Mouse (Mus musculus) liver, embryonic 15.5 days (tissue): ENCODE measurements around the gene Cox17. TPM values are rescaled to one million over a fixed set of nuclear protein-coding genes. Genes with fewer than 3 reads are reported as not detected.

Source experiments
- ATAC-seq: fragments of 200-750 bp; cut with Nextera tagmentation; 2 replicates; pipeline ENCODE4 v1.8.0; 2017; ENCODE audit warnings: moderate number of reproducible peaks, mild to moderate bottlenecking, moderate library complexity; ENCODE audit not compliant: insufficient read depth
- H3K27ac ChIP-seq: fragments of 300-500 bp; sonication (generic); replicated peaks from 2 replicates; pipeline ENCODE4 v1.5.1; 2015; ENCODE audit warnings: mild to moderate bottlenecking, inconsistent platforms
- H3K27me3 ChIP-seq: fragments of 300-500 bp; sonication (generic); 2 replicates; pipeline ENCODE4 v1.6.1; 2015; ENCODE audit warnings: mild to moderate bottlenecking, inconsistent platforms
- H3K36me3 ChIP-seq: fragments of 300-500 bp; sonication (generic); replicated peaks from 2 replicates; pipeline ENCODE4 v1.6.1; 2015; ENCODE audit warnings: moderate library complexity, mild to moderate bottlenecking, inconsistent platforms
- H3K4me1 ChIP-seq: fragments of 300-500 bp; sonication (generic); replicated peaks from 2 replicates; pipeline ENCODE4 v1.6.1; 2015; ENCODE audit warnings: inconsistent platforms
- H3K4me2 ChIP-seq: fragments of 300-500 bp; sonication (generic); 2 replicates; pipeline ENCODE4 v1.6.1; 2015; ENCODE audit warnings: moderate library complexity, mild to moderate bottlenecking, inconsistent platforms
- H3K4me3 ChIP-seq: fragments of 300-500 bp; sonication (generic); replicated peaks from 2 replicates; pipeline ENCODE4 v1.5.1; 2015; ENCODE audit warnings: mild to moderate bottlenecking, inconsistent platforms
- H3K9ac ChIP-seq: fragments of 300-500 bp; sonication (generic); 2 replicates; pipeline ENCODE4 v1.6.1; 2015; ENCODE audit warnings: moderate library complexity, mild to moderate bottlenecking, inconsistent platforms
- H3K9me3 ChIP-seq: fragments of 300-500 bp; sonication (generic); replicated peaks from 2 replicates; pipeline ENCODE4 v1.6.1; 2016; ENCODE audit warnings: inconsistent platforms
- WGBS: fragments of 180-500 bp; shearing (Covaris S2); methylation state at CpG from one replicate; pipeline ENCODE4 v1.1.7; 2015; ENCODE audit warnings: mixed read lengths; ENCODE audit not compliant: insufficient replicate concordance; 5-methylcytosine and 5-hydroxymethylcytosine counted together
- polyA plus RNA-seq: library from polyadenylated mRNA; unstranded; fragments of >200 nt; fragmentation: Nextera tagmentation; extraction: Ambion mirVana; gene quantifications from 2 replicates; pipeline ENCODE4 v1.2.1, GENCODE M21; 2015

Cox17 gene
- polyA plus RNA-seq, 1 experiment from 2014 or later, result 255 TPM

DNA sequence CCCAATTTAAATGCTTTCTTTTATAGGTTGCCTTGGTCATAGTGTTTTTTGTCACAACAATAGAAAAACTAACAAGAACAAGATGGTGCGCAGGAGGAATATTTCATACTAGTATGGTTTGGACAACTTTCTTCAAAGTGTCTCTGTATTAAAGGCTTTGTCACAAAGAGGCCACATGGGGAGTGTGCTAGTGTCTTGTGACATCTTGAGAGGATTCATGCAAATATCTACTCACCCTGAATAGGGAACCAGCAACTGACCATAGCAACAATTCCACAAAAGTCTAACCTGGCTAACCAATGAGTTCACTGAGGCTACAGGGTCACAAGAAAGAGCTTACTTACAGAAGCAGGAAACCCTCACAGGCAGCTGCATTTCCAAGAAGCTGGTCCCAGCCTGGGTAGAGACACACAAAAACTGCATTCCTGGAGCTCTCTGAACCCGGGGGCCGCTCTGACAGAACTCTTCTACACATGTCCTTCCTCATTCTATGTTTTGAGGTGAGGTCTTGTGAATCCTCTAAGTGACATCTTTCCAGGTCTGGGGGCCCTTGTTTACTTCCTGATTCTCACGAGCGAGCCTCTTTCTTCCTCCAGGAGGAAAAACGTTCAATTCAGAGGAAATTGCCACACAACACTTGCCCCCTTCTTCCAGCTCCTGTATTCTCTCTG lies 48.4 kb downstream of the Cox17 start:
- H3K27ac ChIP-seq, result no peak overlapping the region
- WGBS, result 32% methylated on average over 6 of the region's 6 CpGs

DNA sequence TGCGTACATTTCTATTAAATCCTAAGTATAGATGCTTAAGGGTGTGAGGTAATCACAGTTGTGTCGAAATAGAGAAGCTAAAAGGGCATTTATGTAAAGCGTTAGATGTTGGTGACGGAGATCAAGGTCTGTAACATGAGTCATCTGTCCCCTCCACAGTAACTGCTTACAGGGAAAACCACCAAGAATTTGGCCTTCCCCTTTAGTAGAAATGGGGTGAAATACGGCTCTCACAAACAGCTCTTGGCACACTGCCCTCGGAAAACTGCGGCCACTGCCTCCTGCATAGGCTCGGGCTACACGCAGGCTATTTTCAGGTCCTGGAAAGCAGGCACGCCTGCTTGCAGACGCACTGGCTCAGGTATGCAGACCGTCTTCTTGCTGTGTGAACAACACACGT lies 49.4 kb downstream of the Cox17 start:
- H3K9ac ChIP-seq, result no peak overlapping the region
- 32% methylated on average over 13 of the region's 13 CpGs for WGBS

More for the DNA sequence above, 48.4 kb downstream of the Cox17 start:
- no peak for ATAC-seq
- H3K4me1 ChIP-seq, result peaks cover 35% of the 10 kb centered on the region
- no peaks in the 10 kb centered on the region for H3K36me3 ChIP-seq
- H3K9me3 ChIP-seq, result no peaks in the 10 kb centered on the region
- H3K27me3 ChIP-seq, result no peaks in the 10 kb centered on the region
- H3K4me3 ChIP-seq, result no peak overlapping the region
- H3K4me2 ChIP-seq, result no peak overlapping the region
- H3K9ac ChIP-seq, result no peak overlapping the region

DNA sequence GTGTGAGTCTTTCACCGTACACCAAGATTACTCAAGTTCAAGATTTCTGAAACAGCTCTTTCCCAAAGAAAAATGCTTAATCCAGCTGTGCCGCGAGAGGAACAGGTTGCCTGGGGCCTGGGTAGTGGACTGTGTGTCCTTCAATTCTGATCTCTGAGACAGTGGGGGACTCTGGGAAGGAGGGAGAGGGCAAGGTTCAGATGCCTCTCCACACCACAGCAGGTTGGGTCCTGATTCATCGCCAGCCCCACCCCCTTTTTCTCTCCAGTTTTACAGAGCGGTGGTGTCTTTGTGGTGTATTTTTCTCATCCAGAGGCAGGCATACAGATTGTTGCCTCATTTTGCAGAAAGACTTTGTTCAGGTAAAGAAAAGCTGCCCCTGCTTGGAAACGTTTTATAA lies 51.5 kb downstream of the Cox17 start:
- ATAC-seq, result no peak
- Histone ChIP-seq H3K4me3 (no peak overlapping the region), H3K36me3 (no peaks in the 10 kb centered on the region), H3K9ac (no peak overlapping the region), H3K9me3 (no peaks in the 10 kb centered on the region), H3K27ac (no peak overlapping the region), H3K4me1 (peaks cover 43% of the 10 kb centered on the region), H3K4me2 (no peak overlapping the region), H3K27me3 (no peaks in the 10 kb centered on the region)
- WGBS, result 71% methylated on average over 6 of the region's 6 CpGs

More for the DNA sequence above, 49.4 kb downstream of the Cox17 start:
- Histone ChIP-seq H3K9me3 (no peaks in the 10 kb centered on the region), H3K4me2 (no peak overlapping the region), H3K27ac (no peak overlapping the region), H3K27me3 (no peaks in the 10 kb centered on the region), H3K4me3 (no peak overlapping the region), H3K4me1 (peaks cover 43% of the 10 kb centered on the region), H3K36me3 (no peaks in the 10 kb centered on the region)
- ATAC-seq, result no peak

DNA sequence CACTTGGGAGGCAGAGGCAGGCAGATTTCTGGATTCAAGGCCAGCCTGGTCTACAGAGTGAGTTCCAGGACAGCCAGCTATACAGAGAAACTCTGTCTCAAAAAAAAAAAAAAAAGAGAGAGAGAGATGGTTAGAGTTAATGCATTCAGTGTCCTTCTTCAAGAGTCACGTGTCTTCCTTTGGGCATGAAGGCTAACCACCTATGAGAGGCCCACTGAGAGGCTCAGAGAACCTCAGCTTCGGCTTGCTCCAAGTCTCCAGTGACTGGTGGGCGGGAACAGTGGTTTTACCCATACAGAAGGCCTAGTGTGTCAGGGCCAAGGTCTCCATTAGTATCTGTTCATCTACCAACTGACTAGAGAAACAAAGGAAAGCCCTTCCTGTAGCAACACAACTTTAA lies 52.3 kb downstream of the Cox17 start:
- Histone ChIP-seq H3K4me3 (no peak overlapping the region), H3K36me3 (no peaks in the 10 kb centered on the region), H3K4me2 (peak overlapping the region; percentile 42), H3K4me1 (peaks cover 42% of the 10 kb centered on the region), H3K9me3 (no peaks in the 10 kb centered on the region), H3K27ac (peak overlapping the region; percentile 72), H3K27me3 (no peaks in the 10 kb centered on the region), H3K9ac (no peak overlapping the region)
- no peak for ATAC-seq
- WGBS, result 22% methylated on average over 3 of the region's 3 CpGs

DNA sequence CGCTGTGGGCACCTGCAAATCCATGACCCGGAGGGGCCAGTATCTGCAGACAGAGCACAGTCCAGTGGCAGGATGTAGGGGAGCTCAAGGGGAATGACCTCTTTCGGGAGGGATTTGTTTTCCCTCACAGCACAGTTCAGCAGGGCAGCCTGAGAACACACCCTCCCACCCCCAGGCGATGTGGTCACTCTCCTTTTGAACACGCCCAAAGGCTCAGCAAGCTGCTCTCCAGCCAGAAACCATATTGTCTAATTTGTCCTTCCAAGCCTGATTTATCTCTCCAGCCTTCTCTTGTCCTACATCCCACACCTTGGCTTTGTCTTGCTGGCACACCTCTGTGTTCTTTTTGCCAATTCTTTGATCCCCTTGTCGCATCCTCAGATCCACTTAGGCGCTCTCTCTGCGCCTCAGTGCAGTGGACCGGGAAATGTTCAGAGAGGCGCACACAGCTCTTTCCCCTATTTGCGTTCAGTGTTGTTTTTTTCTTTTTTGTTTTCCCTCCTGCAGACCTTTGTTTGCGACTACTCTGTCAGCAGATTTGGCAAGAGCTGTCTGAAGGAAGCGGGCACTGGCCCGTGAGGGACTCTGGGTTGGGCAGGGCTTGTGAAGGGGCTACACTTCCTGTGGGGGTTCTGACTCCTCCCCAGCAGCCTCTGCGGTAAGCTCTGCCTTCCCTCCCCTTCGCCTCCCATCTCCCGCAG lies 52.9 kb downstream of the Cox17 start:
- H3K9me3 ChIP-seq, result no peaks in the 10 kb centered on the region
- H3K9ac ChIP-seq, result no peak overlapping the region
- H3K27me3 ChIP-seq, result no peaks in the 10 kb centered on the region
- 18% methylated on average over 17 of the region's 17 CpGs for WGBS
- H3K27ac ChIP-seq, result peak overlapping the region; percentile 72
- ATAC-seq, result peak; percentile 85
- H3K4me3 ChIP-seq, result no peak overlapping the region
- peak overlapping the region; percentile 42 for H3K4me2 ChIP-seq
- no peaks in the 10 kb centered on the region for H3K36me3 ChIP-seq
- H3K4me1 ChIP-seq, result peaks cover 36% of the 10 kb centered on the region

DNA sequence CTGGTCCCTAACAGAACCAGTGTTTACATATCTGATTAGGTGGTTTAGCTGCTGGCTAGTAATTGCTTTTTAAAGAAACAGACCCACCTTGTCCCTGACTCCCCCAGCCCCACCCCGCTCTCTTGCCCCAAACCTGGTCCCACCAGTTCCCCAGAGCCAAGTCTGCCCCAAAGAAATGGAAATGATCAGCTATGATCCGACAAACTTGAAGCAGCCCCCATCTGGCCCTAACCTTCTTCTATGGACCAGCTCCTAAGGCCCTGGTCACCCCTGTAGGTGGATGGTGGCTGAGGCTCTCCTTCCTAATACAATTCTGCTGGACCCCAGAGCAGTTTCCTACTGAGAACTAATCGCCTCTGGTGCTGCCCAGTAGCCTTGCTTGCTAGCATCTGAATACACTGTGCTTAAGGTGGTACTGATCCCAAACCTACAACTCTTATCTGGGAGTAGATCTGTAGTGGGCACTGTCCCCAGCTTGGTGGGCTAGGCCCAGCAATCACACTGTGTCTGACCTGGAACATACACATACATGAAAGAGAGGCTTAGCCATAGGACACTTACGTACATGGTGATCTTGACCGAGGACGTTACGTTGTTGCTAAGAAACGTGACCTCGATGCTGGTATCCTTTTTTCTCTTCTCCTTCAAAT lies 53.6 kb downstream of the Cox17 start:
- H3K4me3 ChIP-seq, result no peak overlapping the region
- 68% methylated on average over 9 of the region's 9 CpGs for WGBS
- no peak overlapping the region for H3K9ac ChIP-seq
- peaks cover 32% of the 10 kb centered on the region for H3K4me1 ChIP-seq
- H3K36me3 ChIP-seq, result no peaks in the 10 kb centered on the region
- H3K27ac ChIP-seq, result peak overlapping the region; percentile 72
- ATAC-seq, result no peak
- no peaks in the 10 kb centered on the region for H3K27me3 ChIP-seq
- H3K4me2 ChIP-seq, result peak overlapping the region; percentile 42
- H3K9me3 ChIP-seq, result no peaks in the 10 kb centered on the region

DNA sequence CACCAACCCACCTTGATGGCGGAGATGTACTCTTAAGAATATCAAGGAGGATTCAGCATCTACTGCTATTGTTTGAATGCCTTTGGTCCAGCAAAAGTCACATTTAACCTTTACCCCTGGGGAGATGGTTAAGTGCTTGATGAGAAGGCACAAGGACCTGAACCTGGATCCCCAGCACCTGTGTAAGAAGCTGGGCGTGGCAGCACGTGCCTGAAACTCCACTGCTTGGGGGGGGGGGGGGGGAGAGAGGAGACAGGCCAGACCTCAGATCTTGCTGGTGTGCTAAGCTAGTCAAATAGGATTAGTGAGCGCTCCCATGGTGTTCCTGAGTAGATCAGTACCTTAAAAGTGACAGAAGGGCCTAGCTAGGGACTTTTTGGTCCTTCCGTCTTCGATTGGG lies 54.7 kb downstream of the Cox17 start:
- Histone ChIP-seq H3K27ac (no peak overlapping the region), H3K27me3 (no peaks in the 10 kb centered on the region)
- WGBS, result 66% methylated on average over 6 of the region's 6 CpGs

More for the DNA sequence above, 54.7 kb downstream of the Cox17 start:
- ATAC-seq, result no peak
- H3K4me2 ChIP-seq, result no peak overlapping the region
- H3K9ac ChIP-seq, result no peak overlapping the region
- H3K4me3 ChIP-seq, result no peak overlapping the region
- H3K9me3 ChIP-seq, result no peaks in the 10 kb centered on the region
- H3K4me1 ChIP-seq, result peaks cover 28% of the 10 kb centered on the region
- no peaks in the 10 kb centered on the region for H3K36me3 ChIP-seq

Other genes starting within 250 kb of the Cox17 start
- gene Nr1i2, start 52.2 kb upstream of the Cox17 start, polyA plus RNA-seq, result 4.8 and 5.3 TPM in 2 replicates
- 0.03 and 0.05 TPM in 2 replicates for gene Maats1, start 4.8 kb upstream of the Cox17 start, polyA plus RNA-seq
- not detected in 2 replicates for gene Gm21987, start within 50 bp of the Cox17 start, polyA plus RNA-seq
- 22.8 and 23.6 TPM in 2 replicates for gene Popdc2, start 15.2 kb downstream of the Cox17 start, polyA plus RNA-seq
- gene Pla1a, start 86.2 kb downstream of the Cox17 start, polyA plus RNA-seq, result 27.2 and 30.5 TPM in 2 replicates
- 29.4 and 32.4 TPM in 2 replicates for gene Adprh, start 105.7 kb downstream of the Cox17 start, polyA plus RNA-seq
- 0.21 and 0.28 TPM in 2 replicates for gene Cd80, start 108.6 kb downstream of the Cox17 start, polyA plus RNA-seq
- 10.2 and 12.4 TPM in 2 replicates for gene Timmdc1, start 175.7 kb downstream of the Cox17 start, polyA plus RNA-seq
- 7.1 and 7.6 TPM in 2 replicates for gene Poglut1, start 203.3 kb downstream of the Cox17 start, polyA plus RNA-seq
- gene Tmem39a, start 211.7 kb downstream of the Cox17 start, polyA plus RNA-seq, result 31.4 and 38.1 TPM in 2 replicates